16 mouse cellular contexts compared by ENCODE assay signal in the genomic region with DNA sequence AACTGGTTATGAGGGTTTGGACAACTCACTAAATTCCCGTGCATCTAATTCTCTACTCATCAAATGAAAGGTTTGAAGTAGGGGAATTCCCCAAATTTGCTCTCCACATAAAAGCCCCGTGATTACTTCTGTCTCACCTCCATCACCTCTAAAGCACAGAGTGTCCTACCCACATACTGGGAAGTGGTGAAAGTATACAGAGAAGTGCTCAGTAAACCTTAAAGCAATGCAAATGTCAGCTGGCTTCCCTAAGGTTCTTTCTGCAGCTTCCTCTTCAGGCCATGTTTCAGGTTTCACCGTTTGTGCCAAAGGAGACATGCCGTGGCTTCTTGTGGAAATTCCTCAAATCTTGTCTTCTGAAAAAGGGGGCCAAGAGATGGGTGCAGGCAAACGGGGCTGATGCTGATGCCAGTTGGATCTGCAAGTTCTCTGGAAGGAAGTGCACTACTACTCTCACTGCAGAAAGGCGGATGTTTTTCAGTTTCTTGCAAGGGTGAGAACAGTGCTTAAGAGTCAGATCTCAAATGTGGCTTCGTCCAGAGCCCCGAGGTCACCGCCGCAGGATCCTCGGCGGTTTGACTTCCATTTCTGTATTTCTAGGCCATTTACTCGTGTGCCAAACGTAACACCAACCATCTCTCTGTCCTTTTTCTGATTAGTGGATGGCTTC. TPM values are rescaled to one million over a fixed set of nuclear protein-coding genes. Genes with fewer than 3 reads are reported as not detected.
DNase-seq lines count a peak whose midpoint lies in the region; ATAC-seq and TF ChIP-seq lines count a peak whose summit lies in the region.
"Had no signal": no experiment of that assay in that cellular context is flagged by ENCODE, and none has a peak within 500 bp of the region (broad histone marks: within the 10 kb centered on the region; RNA-seq: fewer than 3 reads in every experiment).

No protein-coding gene starts in this region.

- H3K9me3 ChIP-seq in limb, embryonic 13.5 days: no peaks in the 10 kb centered on the region
- no peaks in the 10 kb centered on the region for H3K9me3 ChIP-seq in limb, embryonic 10.5 days (replicated peaks)
- no peaks in the 10 kb centered on the region for H3K9me3 ChIP-seq in midbrain, embryonic 10.5 days (replicated peaks)
- H3K9me3 ChIP-seq: hindbrain, embryonic 13.5 days; stomach, embryonic 15.5 days had no signal

- ATAC-seq in limb, embryonic 13.5 days (ENCODE audit: low FRiP score, low read depth): no peak
- ATAC-seq: midbrain, embryonic 16.5 days; Patski had no signal

- H3K4me2 ChIP-seq in limb, embryonic 13.5 days (replicated peaks): no peak overlapping the region
- H3K4me2 ChIP-seq: hindbrain, embryonic 13.5 days; stomach, embryonic 15.5 days had no signal

- 0 out of 2 replicates have a peak overlapping the region, but pooled peaks have one; percentile 4 for H3K9ac ChIP-seq in limb, embryonic 13.5 days
- H3K9ac ChIP-seq: hindbrain, embryonic 13.5 days; liver, embryonic 14.5 days; stomach, embryonic 15.5 days had no signal

- H3K27me3 ChIP-seq in limb, embryonic 13.5 days: no peaks in the 10 kb centered on the region
- H3K27me3 ChIP-seq in limb, embryonic 10.5 days (ENCODE audit: low read depth, poor library complexity, severe bottlenecking): no peaks in the 10 kb centered on the region
- H3K27me3 ChIP-seq in midbrain, embryonic 10.5 days (ENCODE audit: low read depth, poor library complexity, severe bottlenecking): no peaks in the 10 kb centered on the region
- H3K27me3 ChIP-seq: hindbrain, embryonic 13.5 days; Patski; stomach, embryonic 15.5 days had no signal

- TF ChIP-seq POLR2A in bone marrow, adult 2 months (IDR thresholded peaks at IDR 0.05; ENCODE audit: borderline replicate concordance, control insufficient read depth, low read depth, low read length): no peak

- H3K36me3 ChIP-seq in limb, embryonic 13.5 days: no peaks in the 10 kb centered on the region
- H3K36me3 ChIP-seq in limb, embryonic 10.5 days: no peaks in the 10 kb centered on the region
- no peaks in the 10 kb centered on the region for H3K36me3 ChIP-seq in midbrain, embryonic 10.5 days
- H3K36me3 ChIP-seq: hindbrain, embryonic 13.5 days; stomach, embryonic 15.5 days had no signal

- H3K4me1 ChIP-seq in limb, embryonic 13.5 days: peaks cover 60% of the 10 kb centered on the region
- H3K4me1 ChIP-seq in limb, embryonic 10.5 days: peaks cover 20% of the 10 kb centered on the region
- peaks cover 7% of the 10 kb centered on the region for H3K4me1 ChIP-seq in bone marrow, adult 2 months (ENCODE audit: control insufficient read depth, insufficient read depth, low read length)
- H3K4me1 ChIP-seq in midbrain, embryonic 10.5 days: peaks cover 22% of the 10 kb centered on the region

- DNase-seq in limb, embryonic 10.5 days (ENCODE audit: low spot score): no peak
- DNase-seq in CD4-positive helper T cell, adult 2 months (ENCODE audit: low read depth, low spot score): peak; percentile 87
- DNase-seq in spleen, postnatal 10 days (ENCODE audit: low spot score in 2 of 2): peak; percentile 29 to 37
- no peak for DNase-seq in midbrain, embryonic 10.5 days (ENCODE audit: low spot score)
- DNase-seq in right cerebral cortex, postnatal 36 days (ENCODE audit: low spot score in 2 of 2): no peak
- no peak for DNase-seq in urinary bladder, postnatal 10 days (ENCODE audit: low spot score)
- DNase-seq: cerebellum, adult 9-10 months; kidney, adult 2 months; lung, postnatal 4 days had no signal

- no peak overlapping the region for H3K27ac ChIP-seq in limb, embryonic 13.5 days
- H3K27ac ChIP-seq in limb, embryonic 10.5 days: no peak overlapping the region
- H3K27ac ChIP-seq in bone marrow, adult 2 months (ENCODE audit: control insufficient read depth, insufficient read depth, low read depth, low read length, poor library complexity): peak overlapping the region; percentile 47
- H3K27ac ChIP-seq in midbrain, embryonic 10.5 days (replicated peaks): no peak overlapping the region
- H3K27ac ChIP-seq: hindbrain, embryonic 13.5 days; liver, embryonic 14.5 days; stomach, embryonic 15.5 days had no signal

- 79% methylated on average over 14 of the region's 14 CpGs for WGBS in limb, embryonic 13.5 days
- 86% methylated on average over 14 of the region's 14 CpGs for WGBS in limb, embryonic 10.5 days
- 47% methylated on average over 14 of the region's 14 CpGs for WGBS in bone marrow, adult 2 months
- 87% methylated on average over 14 of the region's 14 CpGs for WGBS in midbrain, embryonic 10.5 days

- TF ChIP-seq CTCF in bone marrow, adult 2 months (IDR thresholded peaks at IDR 0.05; ENCODE audit: control insufficient read depth, insufficient read depth, low read length): no peak

- no peak overlapping the region for H3K4me3 ChIP-seq in limb, embryonic 13.5 days
- H3K4me3 ChIP-seq in limb, embryonic 10.5 days: no peak overlapping the region
- H3K4me3 ChIP-seq in bone marrow, adult 2 months (replicated peaks; ENCODE audit: control insufficient read depth, low read depth, low read length): no peak overlapping the region
- no peak overlapping the region for H3K4me3 ChIP-seq in midbrain, embryonic 10.5 days
- H3K4me3 ChIP-seq: hindbrain, embryonic 13.5 days; stomach, embryonic 15.5 days had no signal

RNA-seq across cellular contexts. Expression of a gene that starts 8.0 kb away (rescaled TPM):
- polyA plus RNA-seq in limb, embryonic 13.5 days (2015; fragmentation: Nextera tagmentation; extraction: Ambion mirVana): 119 and 120 TPM in 2 replicates
- polyA plus RNA-seq in limb, embryonic 10.5 days (2016; fragmentation: Nextera tagmentation; extraction: Ambion mirVana): 38.1 and 56.1 TPM in 2 replicates
- polyA plus RNA-seq in bone marrow, adult 2 months (2011; ENCODE audit: insufficient read depth, insufficient read length, low replicate concordance, missing spikeins): 47.8 and 49.6 TPM in 2 replicates
- polyA plus RNA-seq in midbrain, embryonic 10.5 days (2016; fragmentation: Nextera tagmentation; extraction: Ambion mirVana): 48.8 and 57.6 TPM in 2 replicates

RNA-seq across cellular contexts. Expression of a gene that starts 44.0 kb away (rescaled TPM):
- 39.1 and 46.6 TPM in 2 replicates for polyA plus RNA-seq in limb, embryonic 13.5 days (2015; fragmentation: Nextera tagmentation; extraction: Ambion mirVana)
- polyA plus RNA-seq in limb, embryonic 10.5 days (2016; fragmentation: Nextera tagmentation; extraction: Ambion mirVana): 49.9 and 54.0 TPM in 2 replicates
- polyA plus RNA-seq in bone marrow, adult 2 months (2011; ENCODE audit: insufficient read depth, insufficient read length, low replicate concordance, missing spikeins): 11.8 and 17.4 TPM in 2 replicates
- 59.0 and 65.0 TPM in 2 replicates for polyA plus RNA-seq in midbrain, embryonic 10.5 days (2016; fragmentation: Nextera tagmentation; extraction: Ambion mirVana)

RNA-seq across cellular contexts. Expression of a gene that starts 44.4 kb away (rescaled TPM):
- 81.4 and 83.3 TPM in 2 replicates for polyA plus RNA-seq in limb, embryonic 13.5 days (2015; fragmentation: Nextera tagmentation; extraction: Ambion mirVana)
- 80.4 and 81.9 TPM in 2 replicates for polyA plus RNA-seq in limb, embryonic 10.5 days (2016; fragmentation: Nextera tagmentation; extraction: Ambion mirVana)
- polyA plus RNA-seq in bone marrow, adult 2 months (2011; ENCODE audit: insufficient read depth, insufficient read length, low replicate concordance, missing spikeins): 25.8 and 32.5 TPM in 2 replicates
- 121 and 125 TPM in 2 replicates for polyA plus RNA-seq in midbrain, embryonic 10.5 days (2016; fragmentation: Nextera tagmentation; extraction: Ambion mirVana)

Comparison
In these comparisons a context has a peak if more than half of its experiments do, and no peak if none do; other contexts are left out.
1. DNase-seq: peak in CD4-positive helper T cell, adult 2 months (single experiment) and spleen, postnatal 10 days (2 of 2); none in limb, embryonic 10.5 days (single experiment), midbrain, embryonic 10.5 days (single experiment), right cerebral cortex, postnatal 36 days (0 of 2) and urinary bladder, postnatal 10 days (single experiment).